15 mouse cellular contexts compared by ENCODE assay signal in the genomic region with DNA sequence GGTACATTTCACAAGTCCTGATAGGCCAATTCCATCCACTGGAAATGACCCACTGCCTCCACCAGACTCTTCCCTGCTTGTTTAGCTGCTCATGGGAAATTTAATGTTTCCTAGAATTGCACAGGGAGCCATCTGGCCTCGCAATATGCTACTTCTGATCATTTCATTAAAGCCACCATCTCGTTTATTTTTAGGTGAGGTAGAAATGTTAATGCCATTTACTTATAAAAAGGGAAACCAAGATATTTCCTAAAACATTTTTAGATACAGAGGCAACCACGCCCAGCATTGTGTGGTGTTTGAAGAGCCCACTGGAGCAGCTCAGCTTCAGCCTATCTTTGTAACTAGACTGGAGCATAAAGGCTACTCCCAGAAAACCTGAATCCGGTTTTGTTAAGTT. TPM values are rescaled to one million over a fixed set of nuclear protein-coding genes. Genes with fewer than 3 reads are reported as not detected.
DNase-seq lines count a peak whose midpoint lies in the region; ATAC-seq and TF ChIP-seq lines count a peak whose summit lies in the region.
"Had no signal": no experiment of that assay in that cellular context is flagged by ENCODE, and none has a peak within 500 bp of the region (broad histone marks: within the 10 kb centered on the region; RNA-seq: fewer than 3 reads in every experiment).

No protein-coding gene starts in this region.

- no peaks in the 10 kb centered on the region for H3K9me3 ChIP-seq in forebrain, postnatal 0 days (ENCODE audit: low read length)
- H3K9me3 ChIP-seq in forebrain, embryonic 16.5 days (ENCODE audit: control insufficient read depth, low read length) = no peaks in the 10 kb centered on the region
- H3K9me3 ChIP-seq in heart, embryonic 16.5 days (replicated peaks; ENCODE audit: control insufficient read depth, low read length) = no peaks in the 10 kb centered on the region
- H3K9me3 ChIP-seq: embryonic facial prominence, embryonic 12.5 days; limb, embryonic 10.5 days; liver, embryonic 12.5 days; lung, embryonic 15.5 days; megakaryocyte, embryonic 14.5 days; neural tube, embryonic 13.5 days had no signal

- H3K4me3 ChIP-seq in forebrain, postnatal 0 days (ENCODE audit: low read depth, low read length) = no peak overlapping the region
- H3K4me3 ChIP-seq in forebrain, embryonic 16.5 days (replicated peaks; ENCODE audit: low read length) = no peak overlapping the region
- no peak overlapping the region for H3K4me3 ChIP-seq in heart, embryonic 16.5 days (ENCODE audit: low read length)
- H3K4me3 ChIP-seq: embryonic facial prominence, embryonic 12.5 days; limb, embryonic 10.5 days; liver, embryonic 12.5 days; lung, embryonic 15.5 days; megakaryocyte, embryonic 14.5 days; neural tube, embryonic 13.5 days had no signal

- DNase-seq in forebrain, postnatal 0 days = peak; percentile 26
- no peak for DNase-seq in heart, postnatal 10 days
- DNase-seq in brain, embryonic 14.5 days (ENCODE audit: low read depth) = peak; percentile 45
- peak; percentile 31 to 45 for DNase-seq in layer of hippocampus, adult 8-10 months (ENCODE audit: low spot score in 2 of 2)
- no peak for DNase-seq in yolk sac, embryonic 10.5 days (ENCODE audit: low spot score)
- DNase-seq: kidney, adult 9 months had no signal

- no peak overlapping the region for H3K4me2 ChIP-seq in forebrain, postnatal 0 days (ENCODE audit: low read depth)
- no peak overlapping the region for H3K4me2 ChIP-seq in forebrain, embryonic 16.5 days (ENCODE audit: low read length)
- H3K4me2 ChIP-seq in heart, embryonic 16.5 days (ENCODE audit: low read depth, low read length) = no peak overlapping the region
- H3K4me2 ChIP-seq: embryonic facial prominence, embryonic 12.5 days; liver, embryonic 12.5 days; lung, embryonic 15.5 days; neural tube, embryonic 13.5 days had no signal

- peaks cover 11% of the 10 kb centered on the region for H3K36me3 ChIP-seq in forebrain, postnatal 0 days (ENCODE audit: insufficient read depth)
- H3K36me3 ChIP-seq in forebrain, embryonic 16.5 days (ENCODE audit: control insufficient read depth, insufficient read depth) = no peaks in the 10 kb centered on the region
- H3K36me3 ChIP-seq in heart, embryonic 16.5 days (ENCODE audit: control insufficient read depth, insufficient read depth) = no peaks in the 10 kb centered on the region
- H3K36me3 ChIP-seq: embryonic facial prominence, embryonic 12.5 days; limb, embryonic 10.5 days; liver, embryonic 12.5 days; lung, embryonic 15.5 days had no signal

- no peaks in the 10 kb centered on the region for H3K4me1 ChIP-seq in forebrain, postnatal 0 days (ENCODE audit: insufficient read depth)
- peaks cover 5% of the 10 kb centered on the region; the same call in 1 of the 2 replicates for H3K4me1 ChIP-seq in forebrain, embryonic 16.5 days (replicated peaks; ENCODE audit: control insufficient read depth, insufficient read depth, low read length)
- H3K4me1 ChIP-seq in heart, embryonic 16.5 days (ENCODE audit: control insufficient read depth, insufficient read depth, low read length) = no peaks in the 10 kb centered on the region
- H3K4me1 ChIP-seq: embryonic facial prominence, embryonic 12.5 days; limb, embryonic 10.5 days; liver, embryonic 12.5 days; neural tube, embryonic 13.5 days had no signal

- TF ChIP-seq POLR2A in brain, embryonic 14.5 days (IDR thresholded peaks at IDR 0.05; ENCODE audit: borderline replicate concordance, extremely low read depth, insufficient read depth, insufficient read length, poor library complexity, severe bottlenecking) = no peak

- H3K9ac ChIP-seq in forebrain, postnatal 0 days = no peak overlapping the region
- H3K9ac ChIP-seq in forebrain, embryonic 16.5 days (replicated peaks; ENCODE audit: low read depth, low read length) = no peak overlapping the region
- H3K9ac ChIP-seq in heart, embryonic 16.5 days (ENCODE audit: low read length) = no peak overlapping the region
- H3K9ac ChIP-seq: embryonic facial prominence, embryonic 12.5 days; liver, embryonic 12.5 days; lung, embryonic 15.5 days; neural tube, embryonic 13.5 days had no signal

- no peak for TF ChIP-seq CTCF in forebrain, postnatal 0 days (IDR thresholded peaks at IDR 0.05; ENCODE audit: low read depth)
- TF ChIP-seq CTCF in brain, embryonic 14.5 days (IDR thresholded peaks at IDR 0.05; ENCODE audit: borderline replicate concordance, extremely low read depth, insufficient read depth, insufficient read length) = no peak

- intact Hi-C loops in heart, postnatal 10 days (cut with DNase I) = loop anchor here (2.0 kb wide), 1 partner anchor 29 kb away; no protein-coding TSS in a partner anchor

- ATAC-seq in forebrain, postnatal 0 days = no peak
- ATAC-seq in forebrain, embryonic 16.5 days = no peak
- ATAC-seq in heart, embryonic 16.5 days (replicated peaks; ENCODE audit: extremely low read depth, insufficient read depth, low FRiP score) = no peak
- ATAC-seq: hindbrain, postnatal 0 days; liver, embryonic 12.5 days had no signal

- no peaks in the 10 kb centered on the region for H3K27me3 ChIP-seq in forebrain, postnatal 0 days (ENCODE audit: insufficient read depth, low read length)
- H3K27me3 ChIP-seq in forebrain, embryonic 16.5 days (replicated peaks; ENCODE audit: control insufficient read depth, insufficient read depth, low read length) = no peaks in the 10 kb centered on the region
- no peaks in the 10 kb centered on the region for H3K27me3 ChIP-seq in heart, embryonic 16.5 days (ENCODE audit: control insufficient read depth, insufficient read depth, low read length)
- H3K27me3 ChIP-seq: embryonic facial prominence, embryonic 12.5 days; liver, embryonic 12.5 days; lung, embryonic 15.5 days; megakaryocyte, embryonic 14.5 days; neural tube, embryonic 13.5 days had no signal

- H3K27ac ChIP-seq in forebrain, postnatal 0 days (ENCODE audit: low read depth, low read length) = no peak overlapping the region
- H3K27ac ChIP-seq in forebrain, embryonic 16.5 days (ENCODE audit: low read length) = no peak overlapping the region
- peak overlapping the region; percentile 41; the same call in 1 of the 2 replicates for H3K27ac ChIP-seq in heart, embryonic 16.5 days (ENCODE audit: low read length)
- H3K27ac ChIP-seq: embryonic facial prominence, embryonic 12.5 days; hindbrain, postnatal 0 days; limb, embryonic 10.5 days; liver, embryonic 12.5 days; neural tube, embryonic 13.5 days had no signal

- 69% methylated on average over 4 of the region's 4 CpGs for WGBS in forebrain, postnatal 0 days
- WGBS in forebrain, embryonic 16.5 days = 68% methylated on average over 4 of the region's 4 CpGs
- WGBS in heart, embryonic 16.5 days = 66% methylated on average over 4 of the region's 4 CpGs

RNA-seq across cellular contexts. Expression of a gene that starts 32.6 kb away (rescaled TPM):
- 312 and 318 TPM in 2 replicates for total RNA-seq in forebrain, postnatal 0 days (2014; rRNA removed)
- 433 and 445 TPM in 2 replicates for polyA plus RNA-seq in forebrain, postnatal 0 days (2015; fragmentation: Nextera tagmentation; extraction: Ambion mirVana)
- 235 and 271 TPM in 2 replicates for polyA plus RNA-seq in forebrain, embryonic 16.5 days (2015; fragmentation: Nextera tagmentation; extraction: Ambion mirVana)
- polyA plus RNA-seq in heart, embryonic 16.5 days (2015; fragmentation: Nextera tagmentation; extraction: Ambion mirVana) = 28.1 and 28.3 TPM in 2 replicates
- 10 to 100 TPM; 83.8 to 94.1 TPM for total RNA-seq in heart, postnatal 10 days (2021)
- polyA plus RNA-seq in brain, embryonic 14.5 days (2012; rRNA removed) = 179 and 203 TPM in 2 replicates
- total RNA-seq in layer of hippocampus, adult 8-10 months (2022) = 10 to 100 TPM; 73.9 to 89.3 (median 84.1) TPM

Comparison
In these comparisons a context has a peak if more than half of its experiments do, and no peak if none do; other contexts are left out.
1. DNase-seq: peak in forebrain, postnatal 0 days (single experiment), brain, embryonic 14.5 days (single experiment) and layer of hippocampus, adult 8-10 months (2 of 2); none in heart, postnatal 10 days (0 of 2) and yolk sac, embryonic 10.5 days (single experiment).